8 mouse cellular contexts compared by ENCODE assay signal in genomic region chrX:6778250-6778637, GRCm38 (mm10). TPM values are rescaled to one million over a fixed set of nuclear protein-coding genes. Genes with fewer than 3 reads are reported as not detected.
A peak's percentile ranks its signal among the peaks of the same experiment; 100 is the strongest.
DNase-seq lines count a peak whose midpoint lies in the region; ATAC-seq and TF ChIP-seq lines count a peak whose summit lies in the region.

No protein-coding gene starts in this region.

- H3K27me3 ChIP-seq in forebrain, embryonic 10.5 days (ENCODE audit: poor library complexity, severe bottlenecking) = peaks cover 30% of the 10 kb centered on the region
- peaks cover 10% of the 10 kb centered on the region; the same call in 1 of the 2 replicates for H3K27me3 ChIP-seq in intestine, postnatal 0 days (replicated peaks; ENCODE audit: control insufficient read depth, insufficient read depth, low read length)
- H3K27me3 ChIP-seq in lung, embryonic 15.5 days = peaks cover 9% of the 10 kb centered on the region; the same call in 1 of the 2 replicates
- H3K27me3 ChIP-seq in stomach, embryonic 15.5 days (replicated peaks) = 0 out of 2 replicates have a peak, but pooled peaks cover 5% of the 10 kb centered on the region

- peak overlapping the region; percentile 48 for H3K4me3 ChIP-seq in forebrain, embryonic 10.5 days
- H3K4me3 ChIP-seq in intestine, postnatal 0 days (ENCODE audit: low read depth, low read length) = peak overlapping the region; percentile 29
- H3K4me3 ChIP-seq in lung, embryonic 15.5 days = peak overlapping the region; percentile 38
- H3K4me3 ChIP-seq in stomach, embryonic 15.5 days (replicated peaks) = peak overlapping the region; percentile 29; the same call in 1 of the 2 replicates

- ATAC-seq in intestine, postnatal 0 days = no peak
- peak; percentile 87 for ATAC-seq in lung, embryonic 15.5 days (ENCODE audit: borderline replicate concordance, extremely low read depth, low FRiP score, low TSS enrichment)
- ATAC-seq in stomach, embryonic 15.5 days (ENCODE audit: insufficient read depth, low FRiP score, low read depth) = peak; percentile 68; the same call in 1 of the 2 replicates

- 21% methylated on average over 19 of the region's 24 CpGs for WGBS in forebrain, embryonic 10.5 days
- WGBS in intestine, postnatal 0 days = 17% methylated on average over 23 of the region's 24 CpGs
- WGBS in lung, embryonic 15.5 days = 12% methylated on average over 21 of the region's 24 CpGs
- whole genome bisulfite sequencing in stomach, embryonic 15.5 days = 18% methylated on average over 24 of the region's 24 CpGs

- no peaks in the 10 kb centered on the region for H3K36me3 ChIP-seq in forebrain, embryonic 10.5 days (replicated peaks)
- no peaks in the 10 kb centered on the region for H3K36me3 ChIP-seq in intestine, postnatal 0 days (ENCODE audit: control insufficient read depth, insufficient read depth)
- H3K36me3 ChIP-seq in lung, embryonic 15.5 days = no peaks in the 10 kb centered on the region
- no peaks in the 10 kb centered on the region for H3K36me3 ChIP-seq in stomach, embryonic 15.5 days

- TF ChIP-seq CTCF in intestine, postnatal 0 days (IDR thresholded peaks at IDR 0.05; ENCODE audit: low read depth) = no peak

- H3K4me2 ChIP-seq in intestine, postnatal 0 days (replicated peaks; ENCODE audit: low read depth) = peak overlapping the region; percentile 56
- peak overlapping the region; percentile 62 for H3K4me2 ChIP-seq in lung, embryonic 15.5 days
- peak overlapping the region; percentile 55 for H3K4me2 ChIP-seq in stomach, embryonic 15.5 days

- no peak overlapping the region for H3K27ac ChIP-seq in forebrain, embryonic 10.5 days
- H3K27ac ChIP-seq in intestine, postnatal 0 days (ENCODE audit: low read depth, low read length) = no peak overlapping the region
- no peak overlapping the region for H3K27ac ChIP-seq in lung, embryonic 15.5 days
- no peak overlapping the region for H3K27ac ChIP-seq in stomach, embryonic 15.5 days

- DNase-seq in cerebellum, postnatal 25 days = peak; percentile 17 to 29
- DNase-seq in cerebellum, adult 11 months = no peak
- peak; percentile 69 for DNase-seq in R1 (ENCODE audit: low read depth, low spot score)
- DNase-seq in forebrain, embryonic 10.5 days (ENCODE audit: extremely low spot score, low spot score) = peak; percentile 46
- no peak for DNase-seq in spleen, adult 18-20 months

- no peaks in the 10 kb centered on the region for H3K9me3 ChIP-seq in forebrain, embryonic 10.5 days
- H3K9me3 ChIP-seq in intestine, postnatal 0 days (ENCODE audit: control insufficient read depth) = no peaks in the 10 kb centered on the region
- H3K9me3 ChIP-seq in lung, embryonic 15.5 days = no peaks in the 10 kb centered on the region
- H3K9me3 ChIP-seq in stomach, embryonic 15.5 days = no peaks in the 10 kb centered on the region

- no peak overlapping the region for H3K9ac ChIP-seq in intestine, postnatal 0 days (ENCODE audit: low read depth, low read length)
- H3K9ac ChIP-seq in lung, embryonic 15.5 days = no peak overlapping the region
- H3K9ac ChIP-seq in stomach, embryonic 15.5 days = no peak overlapping the region

- H3K4me1 ChIP-seq in forebrain, embryonic 10.5 days = peaks cover 11% of the 10 kb centered on the region
- no peaks in the 10 kb centered on the region for H3K4me1 ChIP-seq in intestine, postnatal 0 days (replicated peaks; ENCODE audit: control insufficient read depth, insufficient read depth, low read length)
- H3K4me1 ChIP-seq in lung, embryonic 15.5 days = no peaks in the 10 kb centered on the region; the same call in 1 of the 2 replicates
- H3K4me1 ChIP-seq in stomach, embryonic 15.5 days = no peaks in the 10 kb centered on the region

RNA-seq across cellular contexts. Expression of gene Dgkk, which starts 0.9 kb away (rescaled TPM):
- 0.60 and 0.62 TPM in 2 replicates for polyA plus RNA-seq in forebrain, embryonic 10.5 days (2016; fragmentation: Nextera tagmentation; extraction: Ambion mirVana)
- 0.04 TPM in 1 of 2 replicates, not detected in the other for polyA plus RNA-seq in intestine, postnatal 0 days (2015; fragmentation: Nextera tagmentation; extraction: Ambion mirVana)
- 0.48 and 0.56 TPM in 2 replicates for polyA plus RNA-seq in lung, embryonic 15.5 days (2015; fragmentation: Nextera tagmentation; extraction: Ambion mirVana)
- 0.10 and 0.14 TPM in 2 replicates for polyA plus RNA-seq in stomach, embryonic 15.5 days (2015; fragmentation: Nextera tagmentation; extraction: Ambion mirVana)

Comparison
In these comparisons a context has a peak if more than half of its experiments do, and no peak if none do; other contexts are left out.
1. DNase-seq: peak in cerebellum, postnatal 25 days (2 of 2), R1 (single experiment) and forebrain, embryonic 10.5 days (single experiment); none in cerebellum, adult 11 months (single experiment) and spleen, adult 18-20 months (0 of 2).
2. Peak in every context shown above with its lines, with median percentiles within 50 percentile points of each other: H3K4me3 ChIP-seq and H3K4me2 ChIP-seq.